Mouse (Mus musculus) heart, embryonic 16.5 days (tissue): Measurements from ENCODE around the gene Eng. TPM values are rescaled to one million over a fixed set of nuclear protein-coding genes. Genes with fewer than 3 reads are reported as not detected.

Experiments used
- ATAC-seq: fragments of 200-750 bp; cut with Nextera tagmentation; replicated peaks from 2 replicates; pipeline ENCODE4 v1.8.0; 2017; ENCODE audit warnings: moderate number of reproducible peaks; ENCODE audit not compliant: insufficient read depth, low FRiP score; ENCODE audit errors: extremely low read depth
- H3K27ac ChIP-seq: fragments of 300-500 bp; sonication (generic); 2 replicates; pipeline ENCODE4 v1.5.1; 2014; ENCODE audit warnings: mild to moderate bottlenecking, low read length, control low read depth, moderate library complexity
- H3K27me3 ChIP-seq: fragments of 300-500 bp; sonication (generic); 2 replicates; pipeline ENCODE4 v1.6.1; 2014; ENCODE audit warnings: low read length, mixed read lengths; ENCODE audit not compliant: control insufficient read depth, insufficient read depth
- H3K36me3 ChIP-seq: fragments of 300-500 bp; sonication (generic); 2 replicates; pipeline ENCODE4 v1.6.1; 2014; ENCODE audit not compliant: control insufficient read depth, insufficient read depth
- H3K4me1 ChIP-seq: fragments of 300-500 bp; sonication (generic); 2 replicates; pipeline ENCODE4 v1.6.1; 2014; ENCODE audit warnings: low read length, mixed read lengths; ENCODE audit not compliant: control insufficient read depth, insufficient read depth
- H3K4me2 ChIP-seq: fragments of 300-500 bp; sonication (generic); 2 replicates; pipeline ENCODE4 v1.6.1; 2014; ENCODE audit warnings: low read depth, mild to moderate bottlenecking, control low read depth, low read length
- H3K4me3 ChIP-seq: fragments of 300-500 bp; sonication (generic); 2 replicates; pipeline ENCODE4 v1.5.1; 2014; ENCODE audit warnings: mild to moderate bottlenecking, control low read depth, low read length
- H3K9ac ChIP-seq: fragments of 300-500 bp; sonication (generic); 2 replicates; pipeline ENCODE4 v1.6.1; 2014; ENCODE audit warnings: low read length, control low read depth
- H3K9me3 ChIP-seq: fragments of 300-500 bp; sonication (generic); replicated peaks from 2 replicates; pipeline ENCODE4 v1.6.1; 2016; ENCODE audit warnings: low read length; ENCODE audit not compliant: control insufficient read depth
- WGBS: fragments of 180-500 bp; shearing (Covaris S2); extraction: QIAGEN DNeasy Blood & Tissue Kit; methylation state at CpG from one replicate; pipeline ENCODE4 v1.1.7; 2014; 5-methylcytosine and 5-hydroxymethylcytosine counted together
- polyA plus RNA-seq: library from polyadenylated mRNA; unstranded; fragments of >200 nt; fragmentation: Nextera tagmentation; extraction: Ambion mirVana; gene quantifications from 2 replicates; pipeline ENCODE4 v1.2.1, GENCODE M21; 2015

Eng gene
- polyA plus RNA-seq, 1 experiment from 2014 or later: 170 TPM

DNA sequence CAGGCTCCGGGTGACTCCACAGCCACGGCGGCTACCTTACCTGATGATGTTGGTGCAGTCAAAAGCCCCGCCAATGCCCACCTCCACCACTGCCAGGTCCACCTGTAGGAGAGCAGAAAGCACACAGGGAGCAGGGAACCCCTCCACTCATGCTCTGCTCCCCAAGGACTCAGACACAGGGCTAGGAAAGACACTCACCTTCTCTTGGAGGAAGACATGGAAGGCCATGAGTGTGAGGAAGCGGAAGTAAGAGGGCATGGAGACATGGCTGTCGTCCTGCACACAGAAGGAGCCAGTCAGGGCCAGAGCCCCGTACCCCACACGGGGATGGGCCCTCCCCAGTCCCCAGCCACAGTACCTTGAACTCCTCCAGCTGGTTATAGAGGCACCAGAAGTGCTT lies 41.2 kb downstream of the Eng start:
- H3K4me3 ChIP-seq: no peak overlapping the region

DNA sequence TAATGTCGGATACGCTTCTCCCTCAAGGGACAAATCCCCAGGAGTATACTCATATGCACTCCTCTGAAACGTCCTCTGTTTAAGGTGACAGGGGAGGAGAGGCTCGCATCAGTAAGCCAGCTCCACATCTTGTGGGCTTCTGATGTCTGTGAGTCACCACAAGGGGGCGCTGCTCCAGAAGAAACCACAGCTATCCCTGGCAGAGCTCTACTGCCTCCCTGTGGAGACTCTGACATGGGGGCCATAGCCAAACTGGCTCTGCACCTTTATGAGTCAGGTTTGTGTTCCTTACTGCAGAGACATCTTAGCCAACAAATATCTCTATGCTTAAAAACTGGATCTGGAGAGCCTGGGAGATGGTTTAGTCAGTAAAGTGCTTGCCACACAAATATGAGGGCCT lies 43.0 kb downstream of the Eng start:
- no peak overlapping the region for H3K9ac ChIP-seq
- 0 out of 2 replicates have a peak, but pooled peaks have one; percentile 10 for ATAC-seq
- no peak overlapping the region for H3K4me2 ChIP-seq
- H3K36me3 ChIP-seq: peaks cover 14% of the 10 kb centered on the region
- WGBS: 11% methylated on average over 5 of the region's 5 CpGs
- no peaks in the 10 kb centered on the region for H3K9me3 ChIP-seq
- no peak overlapping the region for H3K27ac ChIP-seq
- no peak overlapping the region for H3K4me3 ChIP-seq
- peaks cover 8% of the 10 kb centered on the region for H3K4me1 ChIP-seq
- no peaks in the 10 kb centered on the region for H3K27me3 ChIP-seq

More for the DNA sequence above, 41.2 kb downstream of the Eng start:
- H3K36me3 ChIP-seq: peaks cover 25% of the 10 kb centered on the region
- no peak for ATAC-seq
- no peaks in the 10 kb centered on the region for H3K9me3 ChIP-seq
- no peak overlapping the region for H3K4me2 ChIP-seq
- 95% methylated on average over 8 of the region's 8 CpGs for WGBS
- H3K27me3 ChIP-seq: no peaks in the 10 kb centered on the region
- no peak overlapping the region for H3K9ac ChIP-seq
- H3K4me1 ChIP-seq: no peaks in the 10 kb centered on the region
- no peak overlapping the region for H3K27ac ChIP-seq

DNA sequence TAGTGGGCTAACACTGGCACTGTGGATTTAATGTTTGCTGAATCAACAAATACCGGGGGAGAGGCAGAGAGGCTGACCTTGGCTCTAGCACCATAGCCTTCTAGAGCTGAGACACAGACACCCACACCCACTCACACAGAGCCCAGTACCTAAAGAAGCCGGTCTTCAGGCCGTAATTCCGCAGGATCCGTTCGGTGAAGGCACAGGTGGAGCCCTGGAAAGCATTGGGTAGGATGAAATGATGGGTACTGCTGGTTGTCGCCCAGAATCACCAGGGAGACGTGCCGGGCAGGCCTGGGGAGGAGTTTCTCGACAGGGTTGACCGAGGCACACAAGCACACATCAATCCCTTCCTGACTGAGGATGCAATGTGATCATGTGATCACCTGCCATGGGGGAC lies 44.6 kb downstream of the Eng start:
- WGBS: 80% methylated on average over 11 of the region's 11 CpGs
- Histone ChIP-seq H3K4me2 (no peak overlapping the region), H3K4me1 (peaks cover 8% of the 10 kb centered on the region), H3K27ac (no peak overlapping the region), H3K9ac (no peak overlapping the region), H3K36me3 (0 out of 2 replicates have a peak, but pooled peaks cover 6% of the 10 kb centered on the region), H3K4me3 (no peak overlapping the region), H3K9me3 (no peaks in the 10 kb centered on the region), H3K27me3 (no peaks in the 10 kb centered on the region)
- ATAC-seq: no peak

DNA sequence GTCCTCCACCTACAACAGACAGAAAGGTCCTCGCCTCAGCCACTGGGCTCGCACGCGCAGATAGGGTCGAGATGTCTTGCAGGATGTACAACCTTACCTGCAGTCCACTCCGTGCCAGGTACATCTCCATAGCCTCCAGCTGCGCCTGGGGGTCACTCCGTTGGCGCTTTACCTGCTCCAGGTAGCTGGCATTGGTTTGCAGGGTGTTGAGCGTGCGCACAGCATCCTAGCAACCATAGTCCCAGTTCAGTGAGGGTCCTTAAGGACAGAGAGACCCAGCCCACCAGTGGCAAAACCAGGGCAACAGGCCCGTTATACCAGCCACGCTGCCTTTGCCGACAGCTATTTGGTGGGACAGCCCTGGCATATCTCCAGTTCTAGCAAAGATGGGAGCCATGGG lies 46.1 kb downstream of the Eng start:
- no peak for ATAC-seq
- H3K4me3 ChIP-seq: no peak overlapping the region
- H3K27me3 ChIP-seq: no peaks in the 10 kb centered on the region
- H3K27ac ChIP-seq: no peak overlapping the region
- no peaks in the 10 kb centered on the region for H3K9me3 ChIP-seq
- 0 out of 2 replicates have a peak, but pooled peaks cover 3% of the 10 kb centered on the region for H3K36me3 ChIP-seq
- no peak overlapping the region for H3K4me2 ChIP-seq
- peak overlapping the region; percentile 94; the same call in 1 of the 2 replicates for H3K9ac ChIP-seq
- WGBS: 92% methylated on average over 14 of the region's 14 CpGs
- peaks cover 8% of the 10 kb centered on the region for H3K4me1 ChIP-seq

DNA sequence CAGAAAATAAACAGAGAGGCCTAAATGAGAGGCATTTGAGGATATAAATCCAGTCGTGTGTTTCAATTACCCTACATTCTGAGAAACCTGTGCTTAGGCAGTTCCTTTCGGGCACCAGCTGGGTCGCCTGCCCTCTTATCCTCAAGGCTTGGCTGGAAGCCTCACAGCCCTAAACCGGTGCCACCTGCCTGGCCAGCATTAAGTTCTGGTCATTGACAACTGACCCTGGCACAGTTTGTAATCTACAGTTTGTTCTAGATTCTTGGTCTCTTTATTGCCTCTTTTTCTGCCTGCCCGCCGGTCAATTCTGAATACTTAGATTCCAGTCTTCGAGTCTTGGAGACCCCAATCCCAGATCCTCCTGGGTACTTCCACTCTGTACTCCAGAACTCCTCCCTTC lies 46.9 kb downstream of the Eng start:
- Histone ChIP-seq H3K4me2 (peak overlapping the region; percentile 78), H3K9me3 (no peaks in the 10 kb centered on the region)

DNA sequence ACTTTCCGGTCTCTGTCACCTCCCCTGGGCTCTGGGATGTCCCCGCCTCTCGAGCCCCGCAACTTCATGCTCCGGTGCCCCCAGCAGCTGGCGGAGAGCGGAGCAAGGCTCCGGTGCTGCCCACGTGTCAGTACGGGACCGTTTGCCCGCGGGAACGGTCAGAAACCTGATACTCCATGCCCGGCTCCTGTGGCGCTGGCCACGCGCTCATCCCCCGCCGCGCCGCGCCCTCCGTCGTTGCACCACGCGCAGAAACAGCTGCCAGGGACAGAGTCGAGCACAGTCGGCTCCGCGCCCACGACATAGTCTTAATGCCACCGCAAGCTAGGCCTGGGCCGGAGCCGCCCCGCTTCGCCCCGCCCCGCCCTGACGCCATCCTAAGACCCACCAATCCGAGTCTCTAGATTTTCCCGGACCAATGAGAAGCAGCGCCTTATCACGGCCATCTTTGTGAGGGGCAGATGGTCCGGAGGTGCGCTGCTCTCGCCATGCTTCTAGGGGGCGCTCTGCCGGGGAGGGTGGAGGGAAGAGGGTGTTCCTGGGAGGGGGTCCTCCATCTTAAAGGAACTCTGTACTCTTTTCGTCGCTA lies 47.5 kb downstream of the Eng start:
- peak; percentile 97 for ATAC-seq
- WGBS: 0% methylated on average over 51 of the region's 51 CpGs

More for the DNA sequence above, 46.9 kb downstream of the Eng start:
- Histone ChIP-seq H3K27me3 (no peaks in the 10 kb centered on the region), H3K36me3 (no peaks in the 10 kb centered on the region), H3K4me3 (peak overlapping the region; percentile 85), H3K27ac (peak overlapping the region; percentile 86), H3K9ac (peak overlapping the region; percentile 94), H3K4me1 (peaks cover 8% of the 10 kb centered on the region)
- WGBS: 17% methylated on average over 7 of the region's 7 CpGs
- ATAC-seq: no peak

DNA sequence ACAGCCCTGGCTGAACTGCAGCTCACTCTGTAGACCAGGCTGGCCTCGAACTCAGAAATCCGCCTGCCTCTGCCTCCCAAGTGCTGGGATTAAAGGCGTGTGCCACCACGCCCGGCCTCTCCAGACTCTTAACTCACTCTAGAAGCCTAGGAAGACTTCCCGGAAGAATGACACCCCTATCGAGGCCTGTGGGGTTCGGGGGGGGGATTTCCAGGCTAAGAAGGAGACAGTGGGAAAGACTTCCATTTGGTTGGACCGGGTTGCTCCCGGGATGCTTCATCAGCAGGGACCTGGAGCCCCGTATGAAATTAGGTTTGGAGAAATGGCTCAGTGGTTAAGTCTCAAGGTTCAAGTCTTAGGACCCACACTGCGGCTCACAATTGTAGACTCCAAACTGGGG lies 48.3 kb downstream of the Eng start:
- Histone ChIP-seq H3K9me3 (no peaks in the 10 kb centered on the region), H3K36me3 (no peaks in the 10 kb centered on the region), H3K4me2 (peak overlapping the region; percentile 78), H3K9ac (peak overlapping the region; percentile 71), H3K4me1 (peaks cover 8% of the 10 kb centered on the region), H3K27ac (peak overlapping the region; percentile 67), H3K4me3 (peak overlapping the region; percentile 85), H3K27me3 (no peaks in the 10 kb centered on the region)
- WGBS: 78% methylated on average over 12 of the region's 12 CpGs
- ATAC-seq: no peak

More for the DNA sequence above, 47.5 kb downstream of the Eng start:
- Histone ChIP-seq H3K4me1 (peaks cover 8% of the 10 kb centered on the region), H3K9ac (peak overlapping the region; percentile 94), H3K9me3 (no peaks in the 10 kb centered on the region), H3K4me3 (peak overlapping the region; percentile 85), H3K4me2 (peak overlapping the region; percentile 78), H3K27me3 (no peaks in the 10 kb centered on the region), H3K27ac (peak overlapping the region; percentile 86), H3K36me3 (no peaks in the 10 kb centered on the region)

DNA sequence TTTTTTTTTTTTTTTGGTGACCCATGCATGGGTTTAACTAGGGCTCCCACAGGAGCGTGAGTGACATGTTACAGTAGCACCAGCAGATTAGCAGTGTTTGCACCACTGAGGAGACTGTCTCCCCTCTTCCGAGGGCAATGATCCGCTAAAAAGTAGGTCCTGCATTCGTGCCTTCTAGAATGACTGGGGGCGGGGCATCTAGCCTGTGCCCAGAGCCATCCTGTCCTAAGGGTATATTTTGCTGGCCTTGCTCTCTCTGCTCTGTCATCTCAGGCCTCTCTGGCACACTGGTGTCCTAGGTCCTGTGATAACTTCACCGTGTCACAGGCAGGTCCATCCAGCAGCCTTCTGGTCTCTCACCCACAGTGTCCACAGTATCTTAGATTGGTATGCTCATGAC lies 53.3 kb downstream of the Eng start:
- peaks cover 8% of the 10 kb centered on the region for H3K36me3 ChIP-seq
- H3K4me3 ChIP-seq: no peak overlapping the region
- no peak overlapping the region for H3K9ac ChIP-seq
- 72% methylated on average over 6 of the region's 6 CpGs for WGBS
- H3K4me2 ChIP-seq: no peak overlapping the region
- ATAC-seq: no peak
- H3K4me1 ChIP-seq: no peaks in the 10 kb centered on the region
- H3K9me3 ChIP-seq: no peaks in the 10 kb centered on the region
- H3K27ac ChIP-seq: no peak overlapping the region
- no peaks in the 10 kb centered on the region for H3K27me3 ChIP-seq

DNA sequence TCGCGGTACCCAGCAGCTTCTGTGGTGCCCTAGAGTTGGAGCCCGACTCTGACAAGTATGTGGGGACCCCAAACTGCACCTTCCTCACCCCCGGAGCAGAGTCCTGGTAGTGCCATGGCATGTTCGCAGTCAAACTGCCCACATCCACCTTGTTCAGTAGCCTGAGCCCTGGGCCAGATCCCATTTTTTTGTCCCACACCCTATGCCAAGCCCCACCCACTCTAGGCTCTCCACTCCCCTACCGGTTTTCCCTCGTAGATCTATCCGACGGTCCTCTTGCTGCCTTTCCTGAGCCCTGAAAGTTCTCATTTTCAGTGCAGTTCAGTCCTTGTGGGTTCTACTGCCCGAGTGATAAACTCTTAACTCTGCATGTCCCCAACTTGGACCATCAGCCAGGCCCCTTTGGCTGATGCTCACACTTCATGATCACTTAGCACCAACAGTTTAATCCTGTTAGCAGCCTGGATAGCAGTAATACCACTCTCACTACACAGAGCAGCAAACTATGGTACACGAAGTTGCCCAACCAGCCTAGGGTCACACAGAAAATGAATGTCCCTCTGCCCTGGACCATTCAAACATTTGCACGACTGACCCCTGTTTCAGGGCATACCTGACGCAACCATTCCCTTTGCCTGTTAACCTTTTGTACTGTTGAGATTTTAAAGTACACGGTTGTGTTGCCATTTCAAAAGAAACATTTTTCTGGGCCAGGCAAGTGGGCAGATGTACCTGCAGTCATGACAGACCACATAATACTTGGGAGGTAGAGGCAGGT lies 54.8 kb downstream of the Eng start:
- Histone ChIP-seq H3K4me2 (no peak overlapping the region), H3K27me3 (no peaks in the 10 kb centered on the region), H3K36me3 (peaks cover 19% of the 10 kb centered on the region), H3K9ac (no peak overlapping the region), H3K9me3 (no peaks in the 10 kb centered on the region), H3K4me1 (no peaks in the 10 kb centered on the region), H3K27ac (no peak overlapping the region), H3K4me3 (no peak overlapping the region)
- no peak for ATAC-seq
- 79% methylated on average over 14 of the region's 14 CpGs for WGBS
